ENCODE assay signal across 8 mouse cellular contexts in the genomic region with DNA sequence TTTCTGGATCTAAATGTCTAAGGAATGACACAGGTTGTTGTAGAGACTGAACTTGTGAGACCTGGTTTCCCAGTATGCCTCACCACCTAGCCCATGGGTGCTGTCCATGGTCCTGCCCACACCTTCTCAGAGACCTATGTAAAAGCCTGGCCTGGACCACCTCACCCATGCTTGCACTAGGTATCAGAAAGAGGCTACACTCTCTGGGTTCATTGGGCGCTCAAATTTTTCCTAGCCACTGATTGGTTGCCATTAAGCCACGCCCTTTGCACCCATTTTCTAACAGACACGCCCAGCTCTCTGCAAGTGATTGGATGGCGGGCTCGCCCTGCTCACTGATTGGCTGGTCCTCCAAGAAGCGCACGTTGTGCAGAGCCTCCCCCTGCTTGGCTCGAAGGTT. TPM values are rescaled to one million over a fixed set of nuclear protein-coding genes. Genes with fewer than 3 reads are reported as not detected.
DNase-seq lines count a peak whose midpoint lies in the region.

No protein-coding gene starts in this region.

- DNase-seq in kidney, adult 18-20 months, result peak; percentile 42
- DNase-seq in kidney, adult 11 months, result no peak
- DNase-seq in WW6 (ENCODE audit: low read depth, low spot score), result peak; percentile 88
- DNase-seq in kidney, postnatal 25 days, result peak; percentile 65 to 79
- DNase-seq in neural tube, embryonic 10.5 days (ENCODE audit: extremely low spot score, low spot score), result peak; percentile 61
- DNase-seq in left cerebral cortex, adult 18-20 months (ENCODE audit: low spot score in 2 of 2), result no peak
- no peak for DNase-seq in cerebellum, adult 8-10 months
- no peak for DNase-seq in layer of hippocampus, adult 8-10 months (ENCODE audit: low spot score in 2 of 2)

RNA-seq across cellular contexts. Expression of gene Ano8, which starts 1.8 kb away (rescaled TPM):
- 10 to 100 TPM; 56.2 to 58.6 TPM for total RNA-seq in left cerebral cortex, adult 18-20 months (2021)
- 10 to 100 TPM; 48.4 to 55.9 (median 51.6) TPM for total RNA-seq in layer of hippocampus, adult 8-10 months (2022)

RNA-seq across cellular contexts. Expression of gene Gtpbp3, which starts 4.0 kb away (rescaled TPM):
- total RNA-seq in left cerebral cortex, adult 18-20 months (2021), result 10 to 100 TPM; 29.3 to 36.7 TPM
- total RNA-seq in layer of hippocampus, adult 8-10 months (2022), result 10 to 100 TPM; 28.8 to 42.3 (median 32.5) TPM

RNA-seq across cellular contexts. Expression of gene Dda1, which starts 14.9 kb away (rescaled TPM):
- 10 to 100 TPM; 76.7 to 86.1 TPM for total RNA-seq in left cerebral cortex, adult 18-20 months (2021)
- total RNA-seq in layer of hippocampus, adult 8-10 months (2022), result 10 to 100 TPM; 74.9 to 82.2 (median 79.0) TPM

RNA-seq across cellular contexts. Expression of gene Mrpl34, which starts 19.2 kb away (rescaled TPM):
- total RNA-seq in left cerebral cortex, adult 18-20 months (2021), result 10 to 100 TPM; 58.6 to 61.4 TPM
- 10 to 100 TPM; 38.6 to 47.2 (median 46.2) TPM for total RNA-seq in layer of hippocampus, adult 8-10 months (2022)

RNA-seq across cellular contexts. Expression of gene Abhd8, which starts 20.5 kb away (rescaled TPM):
- total RNA-seq in left cerebral cortex, adult 18-20 months (2021), result 100 to 1,000 TPM; 318 to 342 TPM
- total RNA-seq in layer of hippocampus, adult 8-10 months (2022), result 100 to 1,000 TPM; 200 to 255 (median 229) TPM

Comparison
In these comparisons a context has a peak if more than half of its experiments do, and no peak if none do; other contexts are left out.
1. DNase-seq: peak in kidney, adult 18-20 months (single experiment), WW6 (single experiment), kidney, postnatal 25 days (2 of 2) and neural tube, embryonic 10.5 days (single experiment); none in kidney, adult 11 months (single experiment), left cerebral cortex, adult 18-20 months (0 of 2), cerebellum, adult 8-10 months (single experiment) and layer of hippocampus, adult 8-10 months (0 of 2).